Mouse (Mus musculus): ENCODE data around the gene Rbbp6.

Rbbp6 gene

DNA sequence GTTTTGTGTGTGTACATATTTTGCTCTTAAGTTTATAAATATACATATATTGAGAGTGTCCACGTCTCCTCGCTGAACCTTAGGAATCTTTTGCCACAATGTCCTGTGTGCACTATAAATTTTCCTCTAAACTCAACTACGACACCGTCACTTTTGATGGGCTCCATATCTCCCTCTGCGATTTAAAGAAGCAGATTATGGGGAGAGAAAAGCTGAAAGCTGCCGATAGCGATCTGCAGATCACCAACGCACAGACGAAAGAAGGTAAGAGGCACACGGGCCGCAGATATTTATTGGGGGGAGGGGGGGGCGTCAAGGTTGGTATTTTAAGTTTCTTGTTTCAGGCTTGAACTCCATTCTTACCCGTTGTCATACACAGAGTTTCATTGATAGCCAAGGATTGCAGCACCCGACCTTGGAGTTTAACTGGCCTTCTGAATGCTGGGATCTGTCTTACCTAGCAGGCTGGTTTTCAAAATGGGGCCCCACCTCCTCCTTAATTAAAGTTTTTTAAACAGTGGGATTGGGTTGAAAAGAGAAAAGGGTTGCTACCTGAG is 5.5 kb downstream of the Rbbp6 start:
- no peak for DNase-seq (ENCODE audit: low read depth, low spot score)

DNA sequence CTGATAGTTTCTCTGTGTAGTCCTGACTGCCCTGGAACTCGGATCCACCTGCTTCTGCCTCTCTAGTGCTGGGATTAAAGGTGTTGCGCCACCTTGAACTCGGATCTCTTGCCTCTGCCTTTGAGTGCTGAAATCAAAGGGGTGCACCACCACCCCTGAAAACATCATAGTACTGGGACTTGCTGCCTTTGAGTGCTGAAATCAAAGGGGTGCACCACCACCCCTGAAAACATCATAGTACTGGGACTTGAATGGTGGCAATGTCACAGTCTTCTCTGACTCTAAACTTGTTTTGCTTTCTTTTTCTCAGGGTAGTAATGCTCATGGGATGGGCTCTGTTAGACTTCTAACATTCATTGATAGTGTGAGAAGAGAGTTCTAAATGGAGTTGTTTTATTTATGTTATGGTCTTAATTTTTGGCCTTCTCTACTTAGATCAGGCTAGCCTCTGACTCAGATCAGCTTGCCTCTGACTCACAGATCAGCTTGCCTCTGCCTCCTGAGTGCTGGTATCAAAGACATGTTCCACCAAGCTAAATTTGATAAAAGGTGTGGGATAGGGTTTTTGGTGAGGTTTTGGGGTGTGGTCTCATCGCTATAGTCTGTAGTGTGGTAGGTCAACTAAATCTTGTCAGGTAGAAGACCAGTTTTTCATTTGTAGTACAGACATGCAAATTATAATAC is 6.7 kb downstream of the Rbbp6 start:
- DNase-seq (ENCODE audit: low read depth, low spot score), result no peak

DNA sequence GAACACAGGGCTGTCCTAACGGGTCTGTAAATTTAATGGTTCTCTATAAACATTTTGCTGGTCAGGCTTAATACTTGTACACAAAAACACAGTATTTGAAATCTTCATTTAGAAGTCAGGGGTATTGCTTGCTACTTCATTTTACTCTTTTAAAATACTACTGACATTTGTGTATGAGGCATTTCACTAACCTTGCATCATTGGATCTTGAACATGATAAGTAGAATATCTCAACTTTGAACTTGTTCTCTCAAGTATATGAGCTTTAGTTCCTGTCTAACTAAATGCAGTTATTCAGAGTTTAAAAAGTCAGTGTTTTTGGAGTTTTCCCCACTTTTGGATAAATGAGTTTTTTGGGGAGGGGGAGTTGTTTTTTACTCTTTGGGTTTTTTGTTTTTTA is 14.0 kb downstream of the Rbbp6 start:
- no peak for DNase-seq (ENCODE audit: low read depth, low spot score)

DNA sequence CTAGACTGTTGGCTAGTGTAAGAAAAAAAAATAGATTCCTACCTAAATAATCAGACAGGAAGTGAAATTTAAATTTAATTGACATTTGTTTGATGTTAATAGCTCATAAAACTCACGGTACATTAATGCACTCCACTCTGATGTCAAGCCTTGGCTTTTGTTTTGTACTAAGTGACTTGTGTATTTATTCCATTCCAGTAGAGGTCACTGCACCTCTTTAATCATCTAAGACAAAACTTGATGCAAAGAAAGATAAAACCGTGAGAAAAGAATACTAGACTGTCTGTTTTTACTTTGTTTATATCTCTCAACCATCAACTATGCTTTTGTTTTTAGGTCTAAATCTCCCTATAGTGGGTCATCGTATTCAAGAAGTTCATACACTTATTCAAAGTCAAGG is 32.7 kb downstream of the Rbbp6 start:
- no peak for DNase-seq (ENCODE audit: low read depth, low spot score)

DNA sequence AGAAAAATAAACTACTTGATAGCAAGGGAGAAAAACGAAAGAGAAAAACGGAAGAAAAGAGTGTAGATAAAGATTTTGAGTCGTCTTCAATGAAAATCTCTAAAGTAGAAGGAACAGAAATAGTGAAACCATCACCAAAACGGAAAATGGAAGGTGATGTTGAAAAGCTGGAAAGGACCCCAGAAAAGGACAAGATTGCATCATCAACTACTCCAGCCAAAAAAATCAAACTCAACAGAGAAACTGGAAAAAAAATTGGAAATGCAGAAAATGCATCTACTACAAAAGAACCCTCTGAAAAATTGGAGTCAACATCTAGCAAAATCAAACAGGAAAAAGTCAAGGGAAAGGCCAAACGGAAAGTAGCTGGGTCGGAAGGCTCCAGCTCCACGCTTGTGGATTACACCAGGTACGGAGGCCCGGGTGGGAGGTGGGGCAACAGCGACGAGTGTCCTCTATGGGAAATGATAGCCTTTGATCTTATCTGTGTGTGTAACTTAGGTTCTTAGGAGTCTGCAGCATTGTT is 34.4 kb downstream of the Rbbp6 start:
- no peak for DNase-seq (ENCODE audit: low read depth, low spot score)

DNA sequence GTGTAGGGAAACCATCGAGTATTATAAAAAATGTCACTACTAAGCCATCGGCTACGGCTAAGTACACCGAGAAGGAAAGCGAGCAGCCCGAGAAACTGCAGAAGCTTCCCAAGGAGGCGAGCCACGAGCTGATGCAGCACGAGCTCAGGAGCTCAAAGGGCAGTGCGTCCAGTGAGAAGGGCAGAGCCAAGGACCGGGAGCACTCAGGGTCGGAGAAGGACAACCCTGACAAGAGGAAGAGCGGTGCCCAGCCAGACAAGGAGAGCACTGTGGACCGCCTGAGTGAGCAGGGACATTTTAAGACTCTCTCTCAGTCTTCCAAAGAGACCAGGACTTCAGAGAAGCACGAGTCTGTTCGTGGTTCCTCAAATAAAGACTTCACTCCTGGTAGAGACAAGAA is 35.3 kb downstream of the Rbbp6 start:
- DNase-seq (ENCODE audit: low read depth, low spot score), result no peak

DNA sequence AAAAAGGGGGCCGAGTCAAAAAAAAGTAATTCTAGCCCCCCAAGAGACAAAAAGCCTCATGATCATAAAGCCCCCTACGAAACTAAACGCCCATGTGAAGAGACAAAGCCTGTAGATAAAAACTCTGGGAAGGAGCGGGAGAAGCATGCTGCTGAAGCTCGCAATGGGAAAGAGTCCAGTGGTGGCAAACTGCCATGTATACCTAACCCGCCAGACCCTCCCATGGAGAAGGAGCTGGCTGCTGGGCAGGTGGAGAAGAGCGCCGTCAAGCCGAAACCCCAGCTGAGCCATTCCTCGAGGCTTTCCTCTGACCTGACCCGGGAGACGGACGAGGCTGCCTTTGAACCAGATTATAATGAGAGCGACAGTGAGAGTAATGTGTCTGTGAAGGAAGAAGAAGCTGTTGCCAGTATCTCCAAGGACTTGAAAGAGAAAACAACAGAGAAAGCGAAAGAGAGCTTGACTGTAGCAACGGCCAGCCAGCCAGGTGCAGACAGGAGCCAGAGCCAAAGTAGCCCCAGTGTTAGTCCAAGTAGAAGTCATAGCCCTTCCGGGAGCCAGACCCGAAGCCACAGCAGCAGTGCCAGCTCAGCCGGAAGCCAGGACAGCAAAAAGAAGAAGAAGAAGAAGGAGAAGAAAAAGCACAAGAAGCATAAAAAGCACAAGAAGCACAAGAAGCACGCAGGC is 36.0 kb downstream of the Rbbp6 start:
- DNase-seq (ENCODE audit: low read depth, low spot score), result no peak

DNA sequence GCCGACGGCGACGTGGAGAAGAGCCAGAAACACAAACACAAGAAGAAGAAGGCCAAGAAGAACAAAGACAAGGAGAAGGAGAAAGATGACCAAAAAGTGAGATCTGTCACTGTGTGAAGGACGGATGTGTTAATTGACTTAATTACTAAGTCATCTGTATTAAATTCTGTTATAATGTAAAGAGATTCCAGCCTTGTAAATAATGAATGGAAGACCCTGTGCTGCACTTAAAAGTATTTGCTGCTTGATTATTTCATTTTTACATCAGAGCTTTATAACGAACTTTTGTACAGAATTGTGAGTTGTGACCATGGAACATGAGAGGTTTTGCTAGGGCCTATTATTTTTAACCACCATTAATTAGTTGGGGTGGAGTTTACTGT is 36.5 kb downstream of the Rbbp6 start:
- no peak for DNase-seq (ENCODE audit: low read depth, low spot score)

DNA sequence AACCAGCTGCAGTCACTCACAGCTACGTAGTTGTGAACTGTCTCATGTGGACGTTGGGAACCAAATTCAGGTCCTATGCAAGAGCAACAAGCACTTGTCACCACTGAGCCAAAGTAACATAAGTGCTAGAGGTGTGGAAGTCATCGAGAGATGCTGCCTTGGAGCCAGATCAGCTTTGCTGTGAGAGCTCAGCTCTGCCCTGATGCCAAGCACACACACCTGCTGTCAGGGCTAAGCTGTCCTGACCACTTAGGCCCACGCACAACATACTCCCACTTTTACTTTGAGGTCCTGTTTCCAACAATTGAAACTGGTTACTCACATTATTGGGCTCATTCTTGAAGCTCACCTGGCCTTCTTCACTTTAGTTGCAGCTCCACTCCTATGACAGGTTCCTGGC is 37.7 kb downstream of the Rbbp6 start:
- no peak for DNase-seq (ENCODE audit: low read depth, low spot score)

DNA sequence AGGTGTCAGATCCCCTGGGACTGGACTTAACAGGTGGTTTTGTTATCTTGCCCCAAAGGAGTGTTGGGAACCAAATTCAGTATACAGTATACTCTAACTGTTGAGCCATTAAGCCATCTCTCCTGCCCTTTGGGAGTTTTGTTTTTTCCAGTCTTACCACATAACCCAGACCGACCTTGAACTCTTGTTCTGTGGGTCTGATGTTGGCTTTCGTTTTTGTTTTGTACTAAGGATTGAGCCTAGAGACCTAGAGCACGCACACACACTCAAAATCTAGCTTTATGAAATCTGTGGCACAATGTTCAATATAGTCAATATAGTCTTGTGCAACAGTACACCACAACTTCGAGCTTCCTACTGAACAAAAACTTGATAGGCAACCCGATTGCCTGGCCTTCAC is 39.0 kb downstream of the Rbbp6 start:
- DNase-seq (ENCODE audit: low read depth, low spot score), result no peak

DNA sequence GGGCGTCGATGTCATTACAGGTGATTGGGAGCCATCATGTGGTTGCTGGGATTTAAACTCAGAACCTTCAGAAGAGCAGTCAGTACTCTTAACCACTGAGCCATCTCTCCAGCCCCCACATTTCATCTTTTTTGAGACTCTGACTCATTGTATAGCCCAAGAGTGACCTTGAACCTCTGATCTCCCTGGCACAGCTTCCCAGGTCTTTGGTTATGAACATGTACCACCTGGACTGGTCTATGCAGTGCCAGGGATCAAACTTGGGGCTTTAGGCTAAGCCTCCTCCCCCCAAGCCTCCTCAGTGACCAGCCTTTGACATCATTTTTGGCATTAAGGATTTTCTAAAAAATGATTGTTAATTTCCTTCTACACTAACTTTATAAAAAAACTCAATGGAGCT is 40.8 kb downstream of the Rbbp6 start:
- DNase-seq (ENCODE audit: low read depth, low spot score), result no peak

DNA sequence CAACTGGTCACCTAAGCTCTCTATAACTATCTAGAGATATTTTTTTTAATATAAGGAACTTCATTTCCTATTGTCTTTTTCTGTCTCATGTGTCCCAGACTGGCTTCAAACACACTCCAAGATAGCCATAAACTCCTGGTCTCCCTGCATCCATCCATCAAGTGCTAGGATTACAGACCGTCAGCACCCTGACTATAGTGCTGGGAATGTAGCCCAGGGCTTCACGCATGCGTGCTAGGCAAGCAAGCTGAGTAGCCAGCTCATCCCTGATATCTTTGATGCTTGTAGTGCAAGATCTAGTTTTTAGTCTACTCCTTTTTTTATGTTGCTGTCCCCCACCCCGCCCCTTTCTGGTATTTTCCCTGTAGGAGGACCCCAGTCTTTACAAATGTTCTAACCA is 42.3 kb downstream of the Rbbp6 start:
- DNase-seq (ENCODE audit: low read depth, low spot score), result no peak

DNA sequence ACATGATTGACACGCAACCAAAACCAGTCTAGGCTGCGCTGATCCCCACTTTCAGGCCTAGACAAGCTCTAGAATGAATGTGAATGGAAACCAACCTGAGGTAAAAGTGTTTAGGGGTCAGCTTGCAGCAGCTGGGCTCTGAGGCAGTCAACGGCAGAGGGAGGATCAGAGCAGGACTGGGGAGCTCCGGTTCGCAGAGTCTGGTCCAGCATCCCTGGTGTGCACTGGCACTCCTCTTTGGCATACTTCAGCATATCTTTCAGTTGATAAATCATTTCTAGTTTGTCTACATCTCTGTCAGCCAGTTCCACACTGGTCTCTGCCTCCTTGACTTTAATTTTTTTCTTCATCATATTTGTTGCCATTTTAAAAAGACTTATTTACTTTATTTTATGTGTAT is 48.0 kb downstream of the Rbbp6 start:
- no peak for DNase-seq (ENCODE audit: low read depth, low spot score)

DNA sequence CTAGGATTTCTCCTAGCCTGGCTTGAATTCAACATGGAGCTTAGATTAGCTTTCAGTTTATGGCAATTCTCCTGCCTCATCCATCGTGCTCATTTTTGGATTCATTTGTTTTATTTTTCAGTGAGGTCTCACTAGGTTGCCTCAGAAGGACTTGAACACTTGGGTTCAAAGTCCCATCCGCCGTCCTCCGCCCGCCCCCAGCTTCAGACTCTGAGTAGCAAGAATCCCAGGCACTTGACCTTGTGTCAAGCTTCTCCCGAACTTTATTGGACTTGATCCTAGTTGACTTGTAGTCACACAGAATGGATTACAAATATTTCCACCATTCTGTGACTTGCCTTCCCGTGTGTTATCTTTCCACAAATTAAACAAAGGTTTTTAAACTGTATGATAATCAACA is 49.2 kb downstream of the Rbbp6 start:
- no peak for DNase-seq (ENCODE audit: low read depth, low spot score)

DNA sequence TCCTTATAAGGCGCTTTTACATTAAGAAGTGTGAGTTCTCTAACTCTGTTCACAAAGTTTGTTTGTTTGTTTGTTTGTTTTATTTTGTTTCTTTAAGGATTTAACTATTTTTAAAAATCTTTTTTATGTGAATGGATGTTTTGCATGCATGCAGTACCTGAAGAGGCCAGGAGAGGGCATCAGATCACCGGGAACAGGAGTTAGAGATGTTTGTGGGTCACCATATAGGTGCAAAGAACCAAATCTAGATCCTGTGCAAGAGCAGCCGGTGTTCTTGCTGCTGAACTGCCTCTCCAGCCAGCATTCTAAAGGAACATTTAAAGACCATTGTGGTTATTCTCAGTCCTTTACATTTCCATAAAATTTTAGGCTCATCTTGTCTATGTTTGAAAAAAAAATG is 52.1 kb downstream of the Rbbp6 start:
- no peak for DNase-seq (ENCODE audit: low read depth, low spot score)

DNA sequence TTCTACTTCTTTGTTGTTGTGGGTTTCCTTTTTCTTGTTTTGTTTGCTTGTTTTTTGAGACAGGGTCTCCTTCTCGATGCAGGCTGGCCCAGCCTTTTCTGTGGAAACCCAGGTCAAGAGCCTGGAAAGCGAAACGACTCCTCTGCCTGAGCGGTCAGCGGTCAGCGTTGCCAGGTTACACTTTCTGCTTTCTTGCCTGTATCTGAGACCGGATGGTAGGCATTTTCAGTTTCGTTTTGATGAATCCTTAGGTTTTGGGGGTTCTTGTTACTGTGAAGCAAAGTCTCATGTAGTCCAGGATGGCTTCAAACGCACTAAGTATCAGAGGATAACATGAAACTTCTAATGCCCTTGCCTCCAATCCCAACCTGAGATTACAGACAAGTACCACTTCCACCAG is 59.6 kb downstream of the Rbbp6 start:
- DNase-seq (ENCODE audit: low read depth, low spot score), result no peak

DNA sequence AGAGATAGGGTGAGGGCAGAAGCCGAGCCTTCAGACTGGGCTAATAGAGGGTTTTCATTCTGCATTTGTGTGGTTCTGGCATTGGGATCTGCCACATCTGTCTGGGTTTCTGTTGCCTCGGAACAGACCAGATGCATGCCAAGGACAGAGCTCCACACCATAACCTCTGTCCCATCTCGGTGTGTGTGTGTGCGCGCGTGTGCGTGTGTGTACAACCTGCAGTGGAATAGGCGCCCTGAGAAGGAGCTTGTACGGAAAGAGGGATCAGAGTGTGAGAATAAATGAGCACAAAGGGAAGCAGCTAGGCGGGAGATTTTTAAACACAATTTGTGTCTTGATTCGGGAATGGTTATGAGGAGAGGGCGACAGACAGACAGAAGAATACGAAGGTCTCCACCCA is 64.8 kb downstream of the Rbbp6 start:
- DNase-seq (ENCODE audit: low read depth, low spot score), result no peak

DNA sequence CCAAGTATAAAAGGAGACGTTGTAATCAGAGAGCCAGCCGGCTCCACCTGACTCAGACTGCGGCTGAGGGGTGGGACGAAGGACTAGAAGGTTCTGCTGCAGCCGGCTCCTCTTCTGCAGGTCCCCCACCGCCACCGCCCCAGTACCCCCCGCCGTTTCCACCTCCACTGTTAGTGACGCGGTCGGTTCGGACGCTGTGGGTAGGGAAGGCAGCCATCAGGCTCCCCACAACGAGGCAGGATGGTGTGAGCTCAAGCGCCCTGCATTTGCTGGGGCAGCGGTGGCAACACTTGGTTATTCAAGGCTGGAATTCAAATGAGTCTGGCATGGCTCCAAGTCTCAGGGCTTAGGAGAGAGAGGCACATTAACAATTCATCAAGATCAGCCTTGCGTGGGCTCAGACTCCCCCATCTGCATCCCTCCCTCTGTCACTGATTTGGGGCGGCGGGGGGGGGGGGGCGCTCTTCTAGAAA is 65.3 kb downstream of the Rbbp6 start:
- DNase-seq (ENCODE audit: low read depth, low spot score), result peak; percentile 80

DNA sequence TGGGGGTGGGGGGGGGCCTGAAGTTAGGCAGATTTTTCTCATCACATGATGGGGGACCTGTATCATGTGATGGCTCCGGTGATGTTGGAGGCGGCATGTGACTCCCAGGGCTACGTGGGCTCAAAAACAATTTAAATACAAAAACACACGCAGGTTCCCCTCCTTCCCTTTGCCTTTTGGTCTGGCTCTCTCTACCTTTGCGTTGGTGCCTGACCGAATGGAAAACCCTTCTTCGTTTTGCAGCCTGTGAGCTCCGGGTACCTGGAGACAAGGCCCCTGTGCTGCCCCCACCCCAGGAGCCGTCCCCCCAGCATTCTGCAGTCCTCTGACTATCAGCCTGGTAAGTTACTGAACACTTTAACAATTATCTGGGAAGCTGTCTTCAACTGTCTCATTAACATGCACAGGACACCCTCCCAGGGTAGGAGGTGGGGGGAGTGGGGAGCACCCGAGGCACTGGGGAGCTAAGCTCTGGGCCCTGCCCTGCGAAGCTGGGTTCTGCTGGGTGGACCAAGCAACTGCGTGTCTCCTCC is 65.8 kb downstream of the Rbbp6 start:
- no peak for DNase-seq (ENCODE audit: low read depth, low spot score)

DNA sequence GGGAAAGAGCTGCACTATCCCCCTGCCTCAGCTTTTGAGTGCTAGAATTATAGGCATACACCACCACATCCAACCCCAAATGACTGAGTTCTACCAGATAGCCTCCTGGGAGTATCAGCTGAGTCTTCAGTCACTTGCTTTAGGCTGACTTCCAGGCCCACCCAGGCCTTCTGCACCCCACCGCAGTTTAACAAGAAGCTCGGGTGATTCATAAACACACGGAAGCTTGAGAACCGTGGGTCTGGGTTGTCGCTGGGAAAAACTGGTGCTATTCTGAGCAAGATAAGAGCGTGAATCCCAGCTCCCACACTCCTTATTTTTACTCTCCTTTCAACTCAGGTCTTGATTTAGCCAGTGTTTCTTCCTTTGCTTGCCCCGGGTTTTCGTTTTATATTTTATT is 69.8 kb downstream of the Rbbp6 start:
- DNase-seq (ENCODE audit: low read depth, low spot score), result no peak

DNA sequence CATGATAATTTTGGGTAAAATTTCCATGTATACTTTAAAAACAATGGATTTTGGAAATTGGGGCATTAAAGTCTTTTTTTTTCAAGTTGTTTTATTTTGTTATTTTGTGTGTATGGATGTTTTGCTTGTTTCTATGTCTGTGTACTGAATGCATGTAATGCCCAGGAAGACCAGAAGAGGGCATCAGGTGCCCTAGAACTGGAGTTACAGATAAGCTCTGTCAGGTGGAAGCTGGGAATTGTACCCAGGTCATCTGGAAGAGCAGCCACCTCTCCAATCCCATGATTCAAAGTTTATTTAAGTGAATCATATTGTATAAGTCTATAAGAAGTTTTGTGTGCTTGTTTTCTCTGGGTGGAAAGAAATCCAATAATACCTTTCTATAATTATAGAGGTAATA is 73.8 kb downstream of the Rbbp6 start:
- no peak for DNase-seq (ENCODE audit: low read depth, low spot score)

DNA sequence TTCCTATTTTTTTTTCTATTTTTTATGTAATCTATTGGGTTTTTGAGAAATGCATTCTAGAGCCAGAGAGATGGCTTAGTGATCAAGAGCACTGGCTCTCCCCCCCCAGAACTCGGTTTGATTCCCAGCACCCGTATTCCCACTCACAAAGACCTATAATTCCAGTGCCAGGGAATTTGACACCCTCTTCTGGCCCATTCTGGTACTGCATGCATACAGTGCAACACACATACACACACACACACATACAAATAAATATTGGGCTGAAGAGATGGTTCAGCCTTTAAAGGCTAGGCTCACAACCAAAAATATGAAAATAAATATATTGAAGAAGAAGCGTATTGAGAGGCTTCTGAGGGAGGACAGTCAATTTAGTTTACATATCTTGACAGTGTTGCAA is 79.7 kb downstream of the Rbbp6 start:
- no peak for DNase-seq (ENCODE audit: low read depth, low spot score)

All from telencephalon, adult 2 months (tissue).